Mouse (Mus musculus) heart, embryonic 11.5 days (tissue): ENCODE measurements around the gene Aurkb. TPM values are rescaled to one million over a fixed set of nuclear protein-coding genes. Genes with fewer than 3 reads are reported as not detected.

Source experiments
- ATAC-seq: fragments of 200-750 bp; cut with Nextera tagmentation; replicated peaks from 2 replicates; pipeline ENCODE4 v1.8.0; 2017; ENCODE audit warnings: moderate library complexity; ENCODE audit not compliant: insufficient number of reproducible peaks, low FRiP score, low TSS enrichment
- H3K27ac ChIP-seq: fragments of 300-500 bp; sonication (generic); 2 replicates; pipeline ENCODE4 v1.5.1; 2014; ENCODE audit warnings: mild to moderate bottlenecking, low read depth, low read length
- H3K27me3 ChIP-seq: fragments of 300-500 bp; sonication (generic); 2 replicates; pipeline ENCODE4 v1.6.1; 2014; ENCODE audit warnings: mild to moderate bottlenecking, low read length, mixed read lengths; ENCODE audit not compliant: control insufficient read depth, insufficient read depth
- H3K36me3 ChIP-seq: fragments of 300-500 bp; sonication (generic); 2 replicates; pipeline ENCODE4 v1.6.1; 2014; ENCODE audit warnings: mild to moderate bottlenecking, low read length, moderate library complexity, mixed read lengths; ENCODE audit not compliant: control insufficient read depth, insufficient read depth
- H3K4me1 ChIP-seq: fragments of 300-500 bp; sonication (generic); 2 replicates; pipeline ENCODE4 v1.6.1; 2014; ENCODE audit warnings: low read length; ENCODE audit not compliant: control insufficient read depth, insufficient read depth
- H3K4me2 ChIP-seq: fragments of 300-500 bp; sonication (generic); 2 replicates; pipeline ENCODE4 v1.6.1; 2014; ENCODE audit warnings: mild to moderate bottlenecking, moderate library complexity
- H3K4me3 ChIP-seq: fragments of 300-500 bp; sonication (generic); 2 replicates; pipeline ENCODE4 v1.5.1; 2014; ENCODE audit warnings: low read depth, low read length
- H3K9ac ChIP-seq: fragments of 300-500 bp; sonication (generic); 2 replicates; pipeline ENCODE4 v1.6.1; 2014; ENCODE audit warnings: mild to moderate bottlenecking, low read depth, low read length, moderate library complexity
- H3K9me3 ChIP-seq: fragments of 300-500 bp; sonication (generic); replicated peaks from 2 replicates; pipeline ENCODE4 v1.6.1; 2016; ENCODE audit warnings: low read length; ENCODE audit not compliant: control insufficient read depth
- WGBS: fragments of 180-500 bp; shearing (Covaris S2); extraction: QIAGEN DNeasy Blood & Tissue Kit; methylation state at CpG from one replicate; pipeline ENCODE4 v1.1.7; 2014; ENCODE audit not compliant: insufficient replicate concordance; 5-methylcytosine and 5-hydroxymethylcytosine counted together
- polyA plus RNA-seq: library from polyadenylated mRNA; unstranded; fragments of >200 nt; fragmentation: Nextera tagmentation; extraction: Ambion mirVana; gene quantifications from 2 replicates; pipeline ENCODE4 v1.2.1, GENCODE M21; 2014

Gene Aurkb
- polyA plus RNA-seq, 1 experiment from 2014 or later = 89.2 TPM

DNA sequence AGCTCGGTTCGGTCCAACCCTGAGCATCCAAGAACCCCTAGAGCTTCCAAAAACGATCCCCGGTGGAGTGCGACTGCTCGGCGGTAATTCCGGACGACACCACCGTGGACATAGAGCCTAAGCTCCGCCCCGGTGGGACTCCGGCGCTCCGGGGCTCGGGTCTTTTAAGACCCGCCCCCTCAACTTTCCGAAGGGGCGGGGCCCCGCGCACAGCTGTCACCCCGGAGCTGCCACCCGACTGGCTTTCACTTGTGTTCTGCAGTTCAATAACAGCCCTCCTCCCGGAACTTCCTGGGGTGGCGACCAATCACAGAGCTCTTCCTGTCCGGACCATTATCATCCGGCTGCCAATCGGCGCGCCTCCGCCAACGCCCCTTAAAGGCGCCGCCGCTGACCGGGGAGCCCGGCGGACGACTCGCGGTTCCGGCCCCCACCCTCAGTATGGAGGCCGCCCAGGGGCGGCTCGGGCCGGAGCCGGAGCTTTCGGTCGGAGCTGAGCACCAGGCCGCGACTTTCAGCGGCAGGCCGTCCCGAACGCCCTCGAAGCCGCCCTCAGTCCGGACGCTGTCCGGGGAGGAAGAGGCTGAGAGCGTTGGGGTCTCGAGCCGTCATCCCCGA is 14.0 kb downstream of the Aurkb start, which contains the start of gene Borcs6:
TSS of gene Borcs6 (plus strand) at position 361 of the 618 bp plus-strand sequence.
- H3K36me3 ChIP-seq = no peaks in the 10 kb centered on the region
- no peaks in the 10 kb centered on the region for H3K27me3 ChIP-seq
- peak within 1 kb of the TSS; percentile 87 for H3K9ac ChIP-seq
- H3K9me3 ChIP-seq = no peaks in the 10 kb centered on the region
- peak within 1 kb of the TSS; percentile 87 for H3K27ac ChIP-seq
- peak within 1 kb of the TSS; percentile 84 for H3K4me3 ChIP-seq
- H3K4me2 ChIP-seq = peak within 1 kb of the TSS; percentile 98
- ATAC-seq = peak; percentile 86
- peaks cover 20% of the 10 kb centered on the region for H3K4me1 ChIP-seq
- WGBS = under 1% methylated on average over 62 of the region's 64 CpGs

DNA sequence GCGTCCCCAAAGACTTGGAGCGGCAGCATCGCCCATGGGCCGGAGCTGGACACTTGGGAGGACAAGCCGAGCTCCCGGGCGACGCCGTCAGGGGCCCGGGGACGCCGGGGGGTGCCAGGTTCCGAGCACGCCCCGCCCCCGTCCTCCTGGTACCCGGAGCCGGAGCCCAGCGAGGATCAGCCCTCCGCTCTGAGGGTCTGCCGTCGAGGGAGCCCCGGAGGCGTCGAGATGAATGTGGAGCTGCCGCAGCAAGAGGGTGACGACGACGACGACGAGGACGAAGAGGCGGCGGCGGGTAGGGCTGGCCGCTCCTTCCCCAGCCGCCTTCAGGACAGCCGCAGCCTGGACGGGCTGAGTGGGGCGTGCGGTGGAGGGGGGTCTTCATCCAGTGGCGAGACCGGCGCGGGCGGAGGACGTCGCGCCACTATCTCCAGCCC is 14.5 kb downstream of the Aurkb start:
- Histone ChIP-seq H3K36me3 (no peaks in the 10 kb centered on the region), H3K4me1 (peaks cover 20% of the 10 kb centered on the region), H3K9ac (peak overlapping the region; percentile 87), H3K4me3 (peak overlapping the region; percentile 84), H3K4me2 (peak overlapping the region; percentile 98), H3K27ac (peak overlapping the region; percentile 87), H3K9me3 (no peaks in the 10 kb centered on the region), H3K27me3 (no peaks in the 10 kb centered on the region)
- peak; percentile 12 for ATAC-seq
- WGBS = under 1% methylated on average over 49 of the region's 49 CpGs

DNA sequence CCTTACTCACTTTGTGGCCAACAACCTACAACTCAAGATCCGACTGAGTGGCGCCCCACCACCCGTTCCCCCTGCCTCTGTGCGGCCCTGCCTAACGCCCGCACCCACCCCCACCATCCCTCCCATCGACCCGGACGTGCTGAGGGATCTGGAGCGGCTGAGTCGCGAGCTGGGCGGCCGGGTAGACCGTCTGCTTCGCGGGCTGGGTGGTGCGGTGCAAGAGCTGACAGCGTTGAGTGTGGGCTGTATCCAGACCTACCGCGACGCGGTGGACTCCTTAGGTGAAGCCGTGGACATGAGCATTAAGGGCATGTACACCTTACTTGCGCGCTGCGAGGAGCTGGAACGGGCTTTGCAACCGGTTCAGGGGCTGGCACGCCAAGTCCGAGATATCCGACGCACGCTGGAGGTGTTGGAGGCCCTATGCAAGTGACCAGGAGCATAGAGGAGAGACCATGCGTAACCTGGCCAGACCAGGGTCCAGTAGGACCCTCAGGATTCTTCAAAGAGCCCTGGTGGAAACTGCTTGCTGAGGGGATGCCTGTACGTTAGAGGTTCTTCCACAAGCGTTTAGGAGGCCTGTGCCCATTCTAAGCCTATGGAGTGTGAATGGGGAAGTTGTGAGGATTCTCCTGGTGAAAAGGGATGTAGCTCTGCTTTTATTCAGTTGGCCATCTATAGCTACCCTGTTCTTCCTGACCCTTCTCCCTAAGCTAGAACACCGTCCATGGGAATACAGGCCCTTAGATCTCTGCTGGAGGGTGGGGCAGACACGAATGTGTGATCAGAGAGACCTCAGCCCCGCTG is 15.2 kb downstream of the Aurkb start:
- no peak for ATAC-seq

DNA sequence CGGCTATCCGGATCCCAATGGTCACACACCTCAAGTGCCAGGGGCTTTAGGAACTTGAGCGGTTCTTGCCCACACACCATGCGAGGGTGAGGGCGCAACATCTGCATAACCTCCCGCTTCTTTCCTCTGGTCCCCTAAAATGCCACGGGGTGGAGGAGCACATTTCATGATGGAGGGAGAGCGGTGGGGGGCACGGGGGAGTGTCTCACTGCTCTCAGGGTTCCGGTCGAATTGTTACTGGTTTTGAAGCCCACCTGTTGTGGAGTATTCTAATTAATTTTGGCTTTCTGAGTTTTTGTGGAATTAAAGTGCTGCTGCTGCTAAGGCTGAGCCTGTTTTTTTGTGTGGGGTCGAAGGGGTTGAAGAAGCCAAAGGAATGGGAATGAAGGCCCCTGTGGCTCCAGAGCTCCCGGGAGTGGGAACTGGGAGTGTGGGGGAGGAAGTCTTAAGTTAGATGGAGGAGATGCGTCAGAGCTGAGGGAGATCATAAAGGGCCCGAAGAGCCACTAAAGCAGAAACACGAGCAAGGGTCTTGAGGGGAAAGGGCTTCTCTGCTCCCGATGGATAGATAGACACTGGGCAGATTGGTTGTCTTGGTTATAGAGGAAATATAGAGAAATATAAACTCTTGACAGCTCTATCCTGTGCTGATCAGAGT is 15.9 kb downstream of the Aurkb start:
- Histone ChIP-seq H3K4me2 (peak overlapping the region; percentile 98), H3K36me3 (no peaks in the 10 kb centered on the region), H3K27ac (no peak overlapping the region), H3K27me3 (no peaks in the 10 kb centered on the region), H3K9me3 (no peaks in the 10 kb centered on the region), H3K4me3 (peak overlapping the region; percentile 84), H3K4me1 (peaks cover 24% of the 10 kb centered on the region), H3K9ac (peak overlapping the region; percentile 87)
- no peak for ATAC-seq
- WGBS = 8% methylated on average over 17 of the region's 17 CpGs

More for the DNA sequence above, 15.2 kb downstream of the Aurkb start:
- Histone ChIP-seq H3K27ac (peak overlapping the region; percentile 87), H3K4me2 (peak overlapping the region; percentile 98), H3K4me1 (peaks cover 20% of the 10 kb centered on the region), H3K4me3 (peak overlapping the region; percentile 84), H3K36me3 (no peaks in the 10 kb centered on the region), H3K9ac (peak overlapping the region; percentile 87), H3K9me3 (no peaks in the 10 kb centered on the region), H3K27me3 (no peaks in the 10 kb centered on the region)
- 1% methylated on average over 37 of the region's 40 CpGs for WGBS

DNA sequence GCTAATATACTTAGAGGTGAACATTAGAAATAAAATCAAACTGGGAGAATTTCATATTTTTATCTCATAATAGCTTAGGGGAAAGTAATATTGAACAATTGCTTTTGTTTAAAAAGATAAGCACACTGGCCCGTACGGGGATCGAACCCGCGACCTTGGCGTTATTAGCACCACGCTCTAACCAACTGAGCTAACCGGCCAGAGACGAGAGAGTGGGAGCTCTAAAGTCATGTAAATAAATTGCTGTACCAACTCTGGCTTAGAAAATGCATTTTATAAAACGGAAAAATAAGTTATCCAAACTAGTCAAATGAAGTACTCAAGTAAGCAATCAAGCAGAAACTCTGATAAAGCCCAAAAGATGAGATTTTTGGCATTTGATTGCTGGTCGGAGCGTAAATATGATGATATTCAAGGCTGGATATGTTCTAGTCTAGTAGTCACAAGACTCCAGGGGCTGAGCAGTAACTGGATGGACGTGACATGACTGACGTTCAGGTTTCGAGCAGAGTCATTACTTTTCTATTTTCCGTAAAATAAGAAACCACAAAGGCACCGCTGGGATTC is 16.8 kb downstream of the Aurkb start:
- Histone ChIP-seq H3K4me3 (peak overlapping the region; percentile 88), H3K9me3 (no peaks in the 10 kb centered on the region), H3K36me3 (no peaks in the 10 kb centered on the region), H3K9ac (peak overlapping the region; percentile 67), H3K4me2 (peak overlapping the region; percentile 98), H3K27me3 (no peaks in the 10 kb centered on the region), H3K4me1 (peaks cover 32% of the 10 kb centered on the region), H3K27ac (no peak overlapping the region)
- ATAC-seq = no peak; the same call in 1 of the 2 replicates
- WGBS = 2% methylated on average over 17 of the region's 17 CpGs

DNA sequence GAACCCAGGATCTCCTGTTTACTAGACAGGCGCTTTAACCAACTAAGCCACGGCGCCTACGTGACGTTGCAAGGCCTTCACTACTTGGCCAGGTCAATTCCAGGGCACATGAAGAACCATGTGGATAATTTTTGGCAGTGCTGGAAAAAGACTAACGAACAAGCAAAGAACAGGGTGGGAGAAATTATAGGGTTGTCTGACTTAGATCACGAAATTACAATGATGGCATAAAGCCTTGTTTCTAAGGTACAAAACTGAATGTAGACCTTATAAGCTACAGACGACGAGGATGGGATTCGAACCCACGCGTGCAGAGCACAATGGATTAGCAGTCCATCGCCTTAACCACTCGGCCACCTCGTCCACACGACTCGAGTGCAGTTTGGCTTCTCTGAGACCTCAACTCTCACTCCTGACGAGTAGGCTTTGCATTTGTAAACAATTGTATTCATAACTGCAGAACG is 17.3 kb downstream of the Aurkb start:
- WGBS = under 1% methylated on average over 19 of the region's 19 CpGs
- no peaks in the 10 kb centered on the region for H3K36me3 ChIP-seq
- H3K4me3 ChIP-seq = peak overlapping the region; percentile 88
- peak overlapping the region; percentile 77 for H3K9ac ChIP-seq
- H3K27me3 ChIP-seq = no peaks in the 10 kb centered on the region
- H3K4me2 ChIP-seq = peak overlapping the region; percentile 98
- peaks cover 38% of the 10 kb centered on the region for H3K4me1 ChIP-seq
- peak overlapping the region; percentile 82 for H3K27ac ChIP-seq
- ATAC-seq = peak; percentile 69
- H3K9me3 ChIP-seq = no peaks in the 10 kb centered on the region

DNA sequence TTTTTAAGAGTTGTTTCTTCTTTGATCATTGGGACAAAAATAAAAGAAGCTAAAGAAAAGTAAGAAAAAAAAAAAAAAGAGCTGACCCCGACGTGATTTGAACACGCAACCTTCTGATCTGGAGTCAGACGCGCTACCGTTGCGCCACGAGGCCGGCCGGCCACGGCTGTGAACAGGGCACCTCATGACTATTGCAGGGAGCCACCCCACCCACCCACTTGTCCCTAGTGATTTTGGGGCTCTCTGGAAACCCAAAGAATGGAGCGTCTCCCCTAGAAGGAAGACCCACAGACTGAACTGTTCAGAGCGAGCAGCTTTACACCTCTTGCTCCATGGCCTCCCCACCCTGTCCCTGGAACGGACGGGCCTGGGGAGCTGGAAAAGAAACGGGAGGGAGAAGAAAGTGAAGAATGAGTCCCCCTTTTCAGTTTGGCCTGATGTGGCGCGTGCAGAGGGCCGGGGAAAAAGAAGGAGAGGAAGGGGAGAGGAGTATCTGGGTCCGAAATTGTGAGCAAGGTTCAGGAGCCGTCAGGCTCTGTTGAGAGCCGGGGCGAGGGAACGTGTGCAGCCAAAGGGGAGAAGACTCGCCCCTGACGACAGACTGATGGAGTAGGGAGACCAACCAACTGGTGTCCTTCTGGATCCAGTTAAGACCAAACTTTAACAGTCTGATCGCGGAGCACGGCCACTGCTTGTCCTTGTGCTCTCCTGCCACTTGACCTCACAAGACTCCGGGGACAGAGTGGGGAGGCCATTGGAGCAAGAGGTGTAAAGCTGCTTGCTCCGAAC is 18.2 kb downstream of the Aurkb start:
- no peaks in the 10 kb centered on the region for H3K9me3 ChIP-seq
- H3K4me2 ChIP-seq = peak overlapping the region; percentile 98
- 0 out of 2 replicates have a peak, but pooled peaks have one; percentile 49 for ATAC-seq
- H3K27me3 ChIP-seq = no peaks in the 10 kb centered on the region
- H3K36me3 ChIP-seq = no peaks in the 10 kb centered on the region
- H3K4me3 ChIP-seq = peak overlapping the region; percentile 88
- WGBS = under 1% methylated on average over 31 of the region's 31 CpGs
- peaks cover 35% of the 10 kb centered on the region for H3K4me1 ChIP-seq
- peak overlapping the region; percentile 80 for H3K9ac ChIP-seq
- H3K27ac ChIP-seq = peak overlapping the region; percentile 82
